Mouse (Mus musculus): ENCODE results near the gene Nelfb.

Gene Nelfb

GRCm38 (mm10) chr2:25196172-25196954 is 14.9 kb downstream of the Nelfb start, which contains the start of gene Tor4a:
TSS of gene Tor4a (minus strand) at chr2:25196886.
- no peak for DNase-seq (ENCODE audit: low spot score in 2 of 2)

- DNase-seq (ENCODE audit: low spot score in 2 of 2): no peak
Measured at GRCm38 (mm10) chr2:25195211-25196156, 15.8 kb downstream of the Nelfb start.

GRCm38 (mm10) chr2:25194486-25195171 is 16.7 kb downstream of the Nelfb start:
- no peak for DNase-seq (ENCODE audit: low spot score in 2 of 2)

GRCm38 (mm10) chr2:25194006-25194405 is 17.3 kb downstream of the Nelfb start:
- DNase-seq (ENCODE audit: low spot score in 2 of 2): no peak

- DNase-seq (ENCODE audit: low spot score in 2 of 2): peak; percentile 69 to 75
Measured at GRCm38 (mm10) chr2:25193330-25193770, 17.9 kb downstream of the Nelfb start.

GRCm38 (mm10) chr2:25187841-25188240 is 23.4 kb downstream of the Nelfb start:
- no peak for DNase-seq (ENCODE audit: low spot score in 2 of 2)

GRCm38 (mm10) chr2:25186575-25186930 is 24.7 kb downstream of the Nelfb start:
- no peak for DNase-seq (ENCODE audit: low spot score in 2 of 2)

GRCm38 (mm10) chr2:25185625-25186574 is 25.4 kb downstream of the Nelfb start:
- peak; percentile 67 to 68 for DNase-seq (ENCODE audit: low spot score in 2 of 2)

GRCm38 (mm10) chr2:25184496-25184895 is 26.8 kb downstream of the Nelfb start:
- DNase-seq (ENCODE audit: low spot score in 2 of 2): no peak

GRCm38 (mm10) chr2:25183336-25183735 is 28.0 kb downstream of the Nelfb start:
- no peak for DNase-seq (ENCODE audit: low spot score in 2 of 2)

- no peak for DNase-seq (ENCODE audit: low spot score in 2 of 2)
Measured at GRCm38 (mm10) chr2:25182664-25183063, 28.6 kb downstream of the Nelfb start.

- no peak for DNase-seq (ENCODE audit: low spot score in 2 of 2)
Measured at GRCm38 (mm10) chr2:25181891-25182397, 29.3 kb downstream of the Nelfb start.

- DNase-seq (ENCODE audit: low spot score in 2 of 2): peak in 1 of 2 experiments; percentile 54
Measured at GRCm38 (mm10) chr2:25180973-25181890, 30.1 kb downstream of the Nelfb start.

- DNase-seq (ENCODE audit: low spot score in 2 of 2): peak; percentile 94 to 96
Measured at GRCm38 (mm10) chr2:25180478-25180903, 30.8 kb downstream of the Nelfb start, which contains the start of gene Nrarp. TSS of gene Nrarp (plus strand) at chr2:25180758.

GRCm38 (mm10) chr2:25179566-25180217 is 31.6 kb downstream of the Nelfb start:
- no peak for DNase-seq (ENCODE audit: low spot score in 2 of 2)

GRCm38 (mm10) chr2:25178285-25178972 is 32.9 kb downstream of the Nelfb start:
- DNase-seq (ENCODE audit: low spot score in 2 of 2): peak in 1 of 2 experiments; percentile 67

- DNase-seq (ENCODE audit: low spot score in 2 of 2): peak in 1 of 2 experiments; percentile 61
Measured at GRCm38 (mm10) chr2:25177685-25178084, 33.6 kb downstream of the Nelfb start.

- DNase-seq (ENCODE audit: low spot score in 2 of 2): no peak
Measured at GRCm38 (mm10) chr2:25177076-25177475, 34.2 kb downstream of the Nelfb start.
